Mouse (Mus musculus) right cerebral cortex, adult 18-20 months (tissue): ENCODE results near the gene Vars2.

Source experiments
- DNase-seq: peaks from one replicate; pipeline ENCODE4 v3.0.0; 2022; ENCODE audit warnings: mixed read lengths

Gene Vars2

DNA sequence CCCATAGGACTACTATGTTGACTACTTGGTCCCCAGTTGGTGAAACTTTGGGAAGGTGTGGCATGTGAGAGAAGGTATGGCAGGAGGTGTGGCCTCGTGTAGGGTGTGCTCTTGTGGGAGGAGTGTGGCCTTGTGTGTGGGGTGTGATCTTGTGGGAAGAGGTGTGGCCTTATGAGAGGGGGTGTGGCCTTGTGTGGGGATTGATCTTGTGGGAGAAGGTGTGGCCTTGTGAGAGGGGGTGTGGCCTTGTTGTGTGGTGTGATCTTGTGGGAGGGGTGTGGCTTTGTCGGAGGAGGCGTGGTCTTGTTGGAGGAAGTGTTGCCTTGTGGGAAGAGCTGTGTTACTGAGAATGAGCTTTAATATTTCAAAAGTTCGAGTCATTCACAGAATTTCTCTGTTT lies 50.3 kb downstream of the Vars2 start:
- no peak for DNase-seq
